Comparison of ENCODE assay signal across 32 mouse cellular contexts in the genomic region with DNA sequence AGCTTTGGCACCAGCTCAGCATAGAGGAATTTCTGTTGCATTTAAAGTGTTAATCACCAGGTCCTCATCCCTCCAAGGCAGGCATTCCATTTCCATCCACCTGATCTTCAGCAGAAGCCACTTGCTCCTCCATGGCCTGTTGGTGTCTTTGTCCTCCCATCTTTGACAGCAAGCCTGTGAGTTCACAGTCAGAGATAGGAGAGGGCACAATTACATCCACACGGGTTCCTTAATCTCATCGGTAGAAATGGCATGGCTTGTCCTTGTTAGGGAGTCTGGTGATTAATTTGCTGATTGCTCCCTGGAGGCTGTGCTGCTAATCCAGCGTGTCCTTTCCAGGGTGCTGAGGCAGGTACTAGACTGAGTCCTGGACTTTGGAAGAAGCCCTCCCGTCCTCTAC. TPM values are rescaled to one million over a fixed set of nuclear protein-coding genes. Genes with fewer than 3 reads are reported as not detected.
"Had no signal": no experiment of that assay in that cellular context is flagged by ENCODE, and none has a peak within 500 bp of the region (broad histone marks: within the 10 kb centered on the region; RNA-seq: fewer than 3 reads in every experiment).

No protein-coding gene starts in this region.

- ATAC-seq: hindbrain, embryonic 16.5 days; inflammation-experienced regulatory T-cells, adult 6 months; intestine, embryonic 15.5 days; intestine, postnatal 0 days; liver, embryonic 12.5 days had no signal

- DNase-seq: gastrocnemius, adult 2 months; gastrocnemius, postnatal 10 days; gastrocnemius, postnatal 25 days; heart, adult 18-20 months; heart, postnatal 14 days; heart, postnatal 4 days; kidney, adult 18-20 months; kidney, adult 8-10 months; kidney, postnatal 10 days; kidney, postnatal 25 days; kidney, postnatal 4 days; layer of hippocampus, adult 9-11 months; layer of hippocampus, postnatal 36 days; left cerebral cortex, postnatal 4 days had no signal

- H3K27ac ChIP-seq: gastrocnemius, adult 2 months; heart, embryonic 13.5 days; heart, embryonic 15.5 days; hindbrain, embryonic 10.5 days; hindbrain, embryonic 12.5 days; hindbrain, embryonic 14.5 days; intestine, embryonic 15.5 days; liver, embryonic 12.5 days; liver, embryonic 14.5 days had no signal

- H3K4me3 ChIP-seq: gastrocnemius, adult 2 months; heart, embryonic 13.5 days; heart, embryonic 15.5 days; hindbrain, embryonic 10.5 days; hindbrain, embryonic 12.5 days; intestine, embryonic 15.5 days; limb, embryonic 13.5 days; limb, embryonic 15.5 days; liver, embryonic 12.5 days had no signal

- H3K9me3 ChIP-seq: heart, embryonic 13.5 days; heart, embryonic 15.5 days; hindbrain, embryonic 10.5 days; hindbrain, embryonic 12.5 days; intestine, embryonic 15.5 days; limb, embryonic 13.5 days; limb, embryonic 15.5 days; liver, embryonic 12.5 days had no signal

- H3K36me3 ChIP-seq: heart, embryonic 13.5 days; heart, embryonic 15.5 days; hindbrain, embryonic 10.5 days; hindbrain, embryonic 12.5 days; intestine, embryonic 15.5 days; limb, embryonic 13.5 days; limb, embryonic 15.5 days; liver, embryonic 12.5 days had no signal

- H3K27me3 ChIP-seq: intestine, embryonic 15.5 days; limb, embryonic 15.5 days had no signal

RNA-seq across cellular contexts. Expression of a gene that starts 3.6 kb away (rescaled TPM):
- total RNA-seq: granulocyte monocyte progenitor cell, adult 5-6 weeks; liver, adult 2 months had no signal

RNA-seq across cellular contexts. Expression of a gene that starts 28.1 kb away (rescaled TPM):
- polyA plus RNA-seq: inflammation-experienced regulatory T-cells, adult 6 months had no signal

RNA-seq across cellular contexts. Expression of a gene that starts 38.2 kb away (rescaled TPM):
- total RNA-seq: granulocyte monocyte progenitor cell, adult 5-6 weeks had no signal
- polyA plus RNA-seq: heart, embryonic 11.5 days; heart, postnatal 0 days; intestine, postnatal 0 days; kidney, embryonic 14.5 days; liver, adult 2 months had no signal
